Mouse (Mus musculus) left cerebral cortex, postnatal 36 days (tissue): ENCODE results near the gene Zbtb11. TPM values are rescaled to one million over a fixed set of nuclear protein-coding genes. Genes with fewer than 3 reads are reported as not detected.
"Not testable (repeated sequence)": the region's sequence is repeated elsewhere in the genome, so short reads cannot be mapped to it uniquely, and the experiment has no call there.

ENCODE experiments used
- DNase-seq, 2 experiments: peaks; one replicate each; pipeline ENCODE4 v3.0.0; 2021 to 2022; ENCODE audit warnings: low spot score in 2 of 2, mixed read lengths in 1 of 2
- intact Hi-C: fragments of 180-260 bp; cut with DNase I; formaldehyde crosslinking; loops from one replicate; pipeline ENCODE4 v1.15.1; 2025
- total RNA-seq, 2 experiments: library from RNA; stranded (reverse); gene quantifications; 2 replicates each; pipeline ENCODE4 v1.2.3; 2021

Gene Zbtb11
- total RNA-seq, 2 experiments from 2014 or later, result 41.7 to 49.3 TPM

GRCm38 (mm10) chr16:56028722-56029551 lies 55.3 kb downstream of the Zbtb11 start:
- no peak for DNase-seq
- intact Hi-C loops, result loop anchor here (1.0 to 2.0 kb wide), 2 partner anchors 46 to 56 kb away; partner anchors contain the start of gene Zbtb11

GRCm38 (mm10) chr16:56029661-56030082 lies 56.0 kb downstream of the Zbtb11 start, which contains the start of gene Pcnp:
Pcnp (minus strand) TSS chr16:56029739.
- intact Hi-C loops, result loop anchor here (1.0 to 2.0 kb wide), 2 partner anchors 45 to 56 kb away; partner anchors contain the start of gene Zbtb11
- peak; percentile 98 to 99 for DNase-seq

GRCm38 (mm10) chr16:56034566-56034965 lies 60.9 kb downstream of the Zbtb11 start:
- intact Hi-C loops, result no loop called here
- no peak for DNase-seq

- DNase-seq, result no peak
- intact Hi-C loops, result no loop called here
These were observed 62.8 kb downstream of the Zbtb11 start for GRCm38 (mm10) chr16:56036501-56036900.

GRCm38 (mm10) chr16:56037138-56038010 lies 63.7 kb downstream of the Zbtb11 start, which contains the start of gene Trmt10c:
Trmt10c (minus strand) TSS chr16:56037819.
- DNase-seq, result peak; percentile 92 to 94
- intact Hi-C loops, result no loop called here

GRCm38 (mm10) chr16:56038090-56038489 lies 64.4 kb downstream of the Zbtb11 start:
- no peak for DNase-seq
- intact Hi-C loops, result no loop called here

- intact Hi-C loops, DNase-seq: not testable (repeated sequence)
These were observed 74.4 kb downstream of the Zbtb11 start, which contains the start of gene Senp7 for GRCm38 (mm10) chr16:56048038-56048437. Senp7 (plus strand) TSS chr16:56048338.

- intact Hi-C loops, result no loop called here
These were observed 82.2 kb downstream of the Zbtb11 start for GRCm38 (mm10) chr16:56055911-56056310.

GRCm38 (mm10) chr16:56056944-56057590 lies 83.4 kb downstream of the Zbtb11 start:
- DNase-seq, result no peak
- intact Hi-C loops, result no loop called here

More at GRCm38 (mm10) chr16:56055911-56056310, 82.2 kb downstream of the Zbtb11 start:
- DNase-seq, result no peak

GRCm38 (mm10) chr16:56058151-56058550 lies 84.5 kb downstream of the Zbtb11 start:
- DNase-seq, result no peak
- intact Hi-C loops, result no loop called here

Other genes with a start within 250 kb of the Zbtb11 start
- gene Nfkbiz, start 135.0 kb upstream of the Zbtb11 start, total RNA-seq, result 1 to 10 TPM; 2.9 to 3.8 TPM
- 10 to 100 TPM in 1 of 2 experiments, 1 to 10 TPM in 1; 9.9 to 11.4 TPM for gene Nxpe3, start 78.6 kb upstream of the Zbtb11 start, total RNA-seq
- gene Cep97, start 39.0 kb upstream of the Zbtb11 start, total RNA-seq, result 10 to 100 TPM; 11.3 to 14.7 TPM
- gene Rpl24, start 7.6 kb upstream of the Zbtb11 start, total RNA-seq, result 100 to 1,000 TPM; 384 to 396 TPM
- 100 to 1,000 TPM; 164 to 168 TPM for gene Pcnp, start 55.9 kb downstream of the Zbtb11 start, total RNA-seq
- gene Trmt10c, start 63.9 kb downstream of the Zbtb11 start, total RNA-seq, result 10 to 100 TPM in 1 of 2 experiments, 1 to 10 TPM in 1; 8.5 to 10.9 TPM
- gene Senp7, start 74.5 kb downstream of the Zbtb11 start, total RNA-seq, result 10 to 100 TPM; 33.1 to 48.4 TPM
- gene Impg2, start 230.4 kb downstream of the Zbtb11 start, total RNA-seq, result 1 to 10 TPM in 1 of 2 experiments, under 1 TPM in 1; 0.62 to 1.0 TPM